Mouse (Mus musculus): ENCODE data around the gene Vcpkmt. TPM values are rescaled to one million over a fixed set of nuclear protein-coding genes. Genes with fewer than 3 reads are reported as not detected.
A peak's percentile ranks its signal among the peaks of the same experiment; 100 is the strongest.
"Not testable (repeated sequence)": the region's sequence is repeated elsewhere in the genome, so short reads cannot be mapped to it uniquely, and the experiment has no call there.

The Vcpkmt gene
- polyA plus RNA-seq, 1 experiment from 2014 or later: 25.1 TPM

DNA sequence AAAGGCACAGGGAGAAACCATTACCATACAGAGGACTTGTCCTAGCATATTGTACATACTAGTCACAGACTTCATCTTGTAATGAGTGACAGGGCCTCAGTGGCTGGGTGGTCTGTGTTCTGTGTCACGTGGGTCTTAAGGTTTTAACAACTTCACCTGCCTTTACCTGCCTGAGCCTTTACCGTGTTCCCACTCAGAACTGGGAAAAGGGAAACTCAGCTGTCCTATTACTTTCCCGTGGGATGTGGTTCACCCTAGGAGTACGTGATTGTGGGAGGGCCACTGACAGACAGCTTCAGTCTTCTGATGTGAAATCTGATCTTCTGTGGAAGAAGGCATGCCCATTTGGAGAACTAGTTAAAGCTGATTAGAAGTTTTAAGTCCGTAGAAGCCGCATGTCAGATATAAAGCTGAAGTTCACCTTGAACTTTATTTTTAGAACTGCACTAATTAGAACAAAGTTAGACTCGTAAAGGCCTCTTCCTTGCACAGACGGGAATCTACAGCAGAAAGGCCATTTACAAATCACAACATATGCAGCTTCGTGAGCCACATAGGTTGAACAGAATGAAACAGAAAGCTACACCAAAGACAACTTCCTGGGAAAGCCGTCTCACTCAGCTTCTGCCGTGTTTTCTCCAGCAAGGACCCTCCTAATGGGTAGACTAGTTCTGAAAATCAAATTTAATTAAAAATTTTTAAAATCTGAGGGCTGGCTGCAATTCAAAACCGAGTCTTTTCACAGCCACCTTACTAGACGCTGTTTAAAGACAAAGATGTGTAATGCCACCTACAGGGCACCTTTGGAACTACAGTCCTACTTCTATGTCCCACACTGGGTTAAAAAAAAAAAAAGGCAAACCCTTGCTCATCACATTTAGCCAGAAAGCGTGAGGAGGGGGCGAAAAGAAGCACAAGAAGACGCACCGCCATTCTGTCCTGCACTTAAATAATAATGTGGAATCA is 8.6 kb downstream of the Vcpkmt start:
- Histone ChIP-seq H3K27me3 (replicated peaks; ENCODE audit: control insufficient read depth, insufficient read depth, low read length) (no peaks in the 10 kb centered on the region), H3K4me1 (replicated peaks; ENCODE audit: control insufficient read depth, insufficient read depth, low read length) (no peaks in the 10 kb centered on the region; the same call in 1 of the 2 replicates), H3K9me3 (ENCODE audit: control insufficient read depth, low read length) (no peaks in the 10 kb centered on the region), H3K27ac (ENCODE audit: low read depth) (no peak overlapping the region), H3K4me2 (ENCODE audit: low read length) (peak overlapping the region; percentile 45), H3K36me3 (ENCODE audit: control insufficient read depth, insufficient read depth, low read length) (peaks cover 29% of the 10 kb centered on the region), H3K9ac (ENCODE audit: low read length) (no peak overlapping the region), H3K4me3 (ENCODE audit: low read depth, low read length) (0 out of 2 replicates have a peak overlapping the region, but pooled peaks have one; percentile 7)
- WGBS: 29% methylated on average over 17 of the region's 17 CpGs
- DNase-seq (ENCODE audit: low spot score): peak; percentile 88
- ATAC-seq (replicated peaks; ENCODE audit: low FRiP score, low TSS enrichment, low read depth): no peak; the same call in 1 of the 2 replicates

- H3K9me3 ChIP-seq (ENCODE audit: control insufficient read depth, low read length): no peaks in the 10 kb centered on the region
- H3K9ac ChIP-seq (ENCODE audit: low read length): no peak overlapping the region
These were observed 9.6 kb downstream of the Vcpkmt start for GRCm38 (mm10) chr12:69573271-69573670.

GRCm38 (mm10) chr12:69569926-69570325 is 12.9 kb downstream of the Vcpkmt start:
- ATAC-seq (replicated peaks; ENCODE audit: low FRiP score, low TSS enrichment, low read depth) (no peak), DNase-seq (ENCODE audit: low spot score) (no peak)
- Histone ChIP-seq H3K9ac (ENCODE audit: low read length) (no peak overlapping the region), H3K4me2 (ENCODE audit: low read length) (no peak overlapping the region), H3K4me1 (replicated peaks; ENCODE audit: control insufficient read depth, insufficient read depth, low read length) (no peaks in the 10 kb centered on the region; the same call in 1 of the 2 replicates), H3K36me3 (ENCODE audit: control insufficient read depth, insufficient read depth, low read length) (no peaks in the 10 kb centered on the region), H3K27me3 (replicated peaks; ENCODE audit: control insufficient read depth, insufficient read depth, low read length) (no peaks in the 10 kb centered on the region), H3K4me3 (ENCODE audit: low read depth, low read length) (no peak overlapping the region), H3K9me3 (ENCODE audit: control insufficient read depth, low read length) (no peaks in the 10 kb centered on the region), H3K27ac (ENCODE audit: low read depth) (no peak overlapping the region)
- 82% methylated on average over 3 of the region's 3 CpGs for WGBS

More at GRCm38 (mm10) chr12:69573271-69573670, 9.6 kb downstream of the Vcpkmt start:
- no peaks in the 10 kb centered on the region for H3K27me3 ChIP-seq (replicated peaks; ENCODE audit: control insufficient read depth, insufficient read depth, low read length)
- H3K4me1 ChIP-seq (replicated peaks; ENCODE audit: control insufficient read depth, insufficient read depth, low read length): no peaks in the 10 kb centered on the region; the same call in 1 of the 2 replicates
- H3K4me3 ChIP-seq (ENCODE audit: low read depth, low read length): no peak overlapping the region
- 94% methylated on average over 8 of the region's 8 CpGs for WGBS
- H3K27ac ChIP-seq (ENCODE audit: low read depth): no peak overlapping the region
- ATAC-seq (replicated peaks; ENCODE audit: low FRiP score, low TSS enrichment, low read depth): no peak
- DNase-seq (ENCODE audit: low spot score): peak; percentile 43
- H3K36me3 ChIP-seq (ENCODE audit: control insufficient read depth, insufficient read depth, low read length): peaks cover 22% of the 10 kb centered on the region
- H3K4me2 ChIP-seq (ENCODE audit: low read length): no peak overlapping the region

DNA sequence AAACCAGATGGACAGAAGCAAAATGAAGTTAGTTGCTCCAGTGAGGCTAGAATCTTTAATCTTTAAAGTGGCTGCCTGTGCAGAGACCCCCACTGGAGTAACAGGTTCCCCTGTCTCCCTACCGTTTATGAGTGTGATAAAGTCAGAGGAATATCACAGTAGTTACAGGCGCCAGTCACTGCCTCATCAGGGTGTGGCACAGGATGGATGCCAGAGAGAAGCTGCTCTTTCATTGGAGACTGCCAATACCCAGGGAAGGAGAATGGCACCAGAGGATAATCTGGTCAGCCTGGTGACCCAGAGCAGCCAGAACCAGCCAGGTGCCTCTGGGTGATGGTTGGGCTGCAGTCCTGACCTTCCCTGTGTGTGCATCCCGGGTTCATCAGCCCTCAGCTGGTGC is 14.6 kb downstream of the Vcpkmt start:
- Histone ChIP-seq H3K4me2 (ENCODE audit: low read length) (no peak overlapping the region), H3K4me3 (ENCODE audit: low read depth, low read length) (no peak overlapping the region), H3K36me3 (ENCODE audit: control insufficient read depth, insufficient read depth, low read length) (no peaks in the 10 kb centered on the region), H3K9me3 (ENCODE audit: control insufficient read depth, low read length) (no peaks in the 10 kb centered on the region), H3K9ac (ENCODE audit: low read length) (no peak overlapping the region), H3K27me3 (replicated peaks; ENCODE audit: control insufficient read depth, insufficient read depth, low read length) (no peaks in the 10 kb centered on the region), H3K27ac (ENCODE audit: low read depth) (no peak overlapping the region), H3K4me1 (replicated peaks; ENCODE audit: control insufficient read depth, insufficient read depth, low read length) (no peaks in the 10 kb centered on the region)
- WGBS: 72% methylated on average over 3 of the region's 3 CpGs
- ATAC-seq (replicated peaks; ENCODE audit: low FRiP score, low TSS enrichment, low read depth): no peak
- DNase-seq (ENCODE audit: low spot score): no peak

DNA sequence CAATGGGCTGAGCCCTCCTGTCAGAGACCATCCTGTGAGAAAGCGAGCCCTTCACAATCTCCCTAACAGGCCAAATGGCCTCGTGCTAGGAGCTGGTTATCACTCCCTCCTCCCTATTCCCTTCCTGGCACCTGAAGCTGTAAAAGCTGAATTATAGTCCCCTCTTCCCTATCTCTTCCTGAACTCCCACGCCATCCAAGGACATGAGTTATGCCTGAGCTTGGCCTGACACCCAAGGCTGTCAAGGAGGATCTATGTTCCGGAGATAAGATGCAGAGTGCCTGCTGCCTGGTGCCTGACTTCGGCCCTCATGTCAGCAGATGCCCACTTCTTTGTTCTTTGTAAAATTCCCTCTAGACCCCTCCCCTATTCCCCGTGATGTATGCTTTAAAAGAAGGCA is 21.8 kb downstream of the Vcpkmt start:
- H3K27me3 ChIP-seq (replicated peaks; ENCODE audit: control insufficient read depth, insufficient read depth, low read length); ATAC-seq (replicated peaks; ENCODE audit: low FRiP score, low TSS enrichment, low read depth); H3K27ac ChIP-seq (ENCODE audit: low read depth); H3K9ac ChIP-seq (ENCODE audit: low read length); H3K9me3 ChIP-seq (ENCODE audit: control insufficient read depth, low read length); H3K4me3 ChIP-seq (ENCODE audit: low read depth, low read length); DNase-seq (ENCODE audit: low spot score); H3K4me2 ChIP-seq (ENCODE audit: low read length); H3K4me1 ChIP-seq (replicated peaks; ENCODE audit: control insufficient read depth, insufficient read depth, low read length); H3K36me3 ChIP-seq (ENCODE audit: control insufficient read depth, insufficient read depth, low read length): not testable (repeated sequence)
- 74% methylated on average over 6 of the region's 6 CpGs for WGBS

- 49% methylated on average over 6 of the region's 6 CpGs for WGBS
- Histone ChIP-seq H3K9me3 (ENCODE audit: control insufficient read depth, low read length) (0 out of 2 replicates have a peak, but pooled peaks cover 3% of the 10 kb centered on the region), H3K9ac (ENCODE audit: low read length) (no peak overlapping the region), H3K4me3 (ENCODE audit: low read depth, low read length) (no peak overlapping the region), H3K4me2 (ENCODE audit: low read length) (no peak overlapping the region), H3K36me3 (ENCODE audit: control insufficient read depth, insufficient read depth, low read length) (no peaks in the 10 kb centered on the region), H3K27ac (ENCODE audit: low read depth) (no peak overlapping the region), H3K27me3 (replicated peaks; ENCODE audit: control insufficient read depth, insufficient read depth, low read length) (no peaks in the 10 kb centered on the region), H3K4me1 (replicated peaks; ENCODE audit: control insufficient read depth, insufficient read depth, low read length) (no peaks in the 10 kb centered on the region)
- no peak for DNase-seq (ENCODE audit: low spot score)
- no peak for ATAC-seq (replicated peaks; ENCODE audit: low FRiP score, low TSS enrichment, low read depth)
These were observed 26.5 kb downstream of the Vcpkmt start for GRCm38 (mm10) chr12:69556221-69556861.

DNA sequence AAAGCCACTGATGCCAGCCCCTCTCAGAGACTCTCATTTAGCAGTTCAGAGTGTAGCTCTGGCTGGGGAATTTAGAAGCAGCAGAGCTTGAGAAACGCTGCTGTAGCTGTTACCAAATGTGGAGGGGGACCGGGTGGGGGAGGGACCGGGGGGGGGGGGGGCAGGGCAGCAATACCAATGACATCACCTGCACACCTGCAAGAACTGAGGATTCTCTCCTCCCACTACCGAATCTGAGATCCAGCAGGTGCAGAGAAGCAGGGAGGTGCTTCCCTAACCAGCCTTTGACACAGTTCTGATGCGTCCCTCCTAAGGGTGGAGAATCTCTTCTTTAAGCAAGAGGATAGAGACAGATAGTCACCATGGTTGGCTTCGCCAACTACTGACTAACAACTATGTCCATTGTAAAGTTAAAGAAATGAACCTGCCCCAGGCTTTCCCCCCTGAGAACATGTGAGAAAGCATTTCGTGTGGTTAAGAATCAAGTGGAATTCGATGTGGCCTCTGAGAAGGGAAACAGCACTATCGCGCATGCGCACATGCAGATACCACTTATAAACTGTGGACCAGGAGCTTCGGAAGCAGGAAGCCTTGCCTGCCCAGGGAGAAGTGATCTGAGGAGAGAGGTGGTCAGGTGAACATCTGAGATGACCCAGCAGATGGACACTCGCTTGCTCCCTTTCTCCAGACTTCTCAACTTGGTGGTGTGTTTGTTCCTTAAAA is 37.2 kb downstream of the Vcpkmt start:
- 77% methylated on average over 13 of the region's 13 CpGs for WGBS
- DNase-seq (ENCODE audit: low spot score) (no peak), ATAC-seq (replicated peaks; ENCODE audit: low FRiP score, low TSS enrichment, low read depth) (no peak)
- Histone ChIP-seq H3K4me3 (ENCODE audit: low read depth, low read length) (no peak overlapping the region), H3K27ac (ENCODE audit: low read depth) (no peak overlapping the region), H3K9ac (ENCODE audit: low read length) (no peak overlapping the region), H3K27me3 (replicated peaks; ENCODE audit: control insufficient read depth, insufficient read depth, low read length) (no peaks in the 10 kb centered on the region), H3K4me1 (replicated peaks; ENCODE audit: control insufficient read depth, insufficient read depth, low read length) (no peaks in the 10 kb centered on the region), H3K4me2 (ENCODE audit: low read length) (no peak overlapping the region), H3K9me3 (ENCODE audit: control insufficient read depth, low read length) (no peaks in the 10 kb centered on the region), H3K36me3 (ENCODE audit: control insufficient read depth, insufficient read depth, low read length) (no peaks in the 10 kb centered on the region)

DNA sequence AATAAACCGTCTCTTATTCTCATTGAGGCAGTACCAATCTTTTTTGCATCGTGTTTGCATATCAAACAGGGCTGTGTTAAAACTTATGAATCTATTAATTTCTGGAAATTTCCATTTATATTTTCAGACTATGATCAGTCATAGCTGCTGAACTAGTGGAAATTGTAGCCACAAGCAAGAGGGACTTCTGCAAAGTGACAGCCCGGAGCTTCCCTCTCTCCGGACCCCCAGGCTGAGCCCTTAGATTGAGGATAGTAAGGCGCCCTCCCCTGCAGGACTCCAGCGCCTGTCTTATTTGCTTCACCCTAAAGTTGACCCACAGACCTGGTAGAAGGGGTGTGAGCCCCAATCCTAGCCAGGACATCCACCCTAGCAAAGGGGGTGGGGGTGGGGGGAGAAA is 37.8 kb downstream of the Vcpkmt start:
- no peak overlapping the region for H3K27ac ChIP-seq (ENCODE audit: low read depth)
- no peak overlapping the region for H3K4me2 ChIP-seq (ENCODE audit: low read length)
- no peak overlapping the region for H3K9ac ChIP-seq (ENCODE audit: low read length)
- no peaks in the 10 kb centered on the region for H3K4me1 ChIP-seq (replicated peaks; ENCODE audit: control insufficient read depth, insufficient read depth, low read length)
- H3K36me3 ChIP-seq (ENCODE audit: control insufficient read depth, insufficient read depth, low read length): no peaks in the 10 kb centered on the region
- 83% methylated on average over 6 of the region's 6 CpGs for WGBS
- no peak overlapping the region for H3K4me3 ChIP-seq (ENCODE audit: low read depth, low read length)
- DNase-seq (ENCODE audit: low spot score): no peak
- no peaks in the 10 kb centered on the region for H3K27me3 ChIP-seq (replicated peaks; ENCODE audit: control insufficient read depth, insufficient read depth, low read length)
- H3K9me3 ChIP-seq (ENCODE audit: control insufficient read depth, low read length): no peaks in the 10 kb centered on the region
- ATAC-seq (replicated peaks; ENCODE audit: low FRiP score, low TSS enrichment, low read depth): no peak

Measured in intestine, embryonic 14.5 days (tissue).